Mouse (Mus musculus) embryo, embryonic 9.5 days (tissue): Measurements from ENCODE around the gene Gm9507.
"Not testable (repeated sequence)": the region's sequence is repeated elsewhere in the genome, so short reads cannot be mapped to it uniquely, and the experiment has no call there.

Source experiments
- DNase-seq: peaks from one replicate; pipeline ENCODE4 v3.0.0-alpha.2; 2017; ENCODE audit errors: extremely low spot score

Gm9507 gene

GRCm38 (mm10) chr10:77772142-77772541, 39.5 kb downstream of the Gm9507 start:
- not testable (repeated sequence) for DNase-seq

DNA sequence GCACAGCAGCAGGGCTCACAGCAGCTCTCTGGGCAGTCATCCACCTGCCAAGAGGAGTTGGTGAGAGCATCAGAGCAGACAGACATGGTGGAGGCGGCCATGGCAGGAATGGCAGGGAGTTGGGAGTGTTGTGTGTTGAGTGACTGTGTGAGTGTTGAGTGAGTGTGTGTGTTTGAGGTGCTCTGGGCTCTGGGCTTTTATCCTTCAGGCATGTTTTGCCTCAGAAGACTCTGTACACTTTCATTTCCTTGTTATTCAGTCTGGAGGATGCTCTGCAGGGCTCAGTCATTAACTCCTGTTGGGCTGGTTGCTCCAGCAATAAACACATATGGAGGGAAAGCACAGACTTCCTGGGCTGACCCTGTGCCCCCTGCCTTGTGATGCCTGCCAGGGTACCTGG, 40.4 kb downstream of the Gm9507 start, which contains the start of gene Gm3238:
Gene Gm3238, minus strand, starts transcription at position 101 of the 400 bp plus-strand sequence.
- not testable (repeated sequence) for DNase-seq

DNA sequence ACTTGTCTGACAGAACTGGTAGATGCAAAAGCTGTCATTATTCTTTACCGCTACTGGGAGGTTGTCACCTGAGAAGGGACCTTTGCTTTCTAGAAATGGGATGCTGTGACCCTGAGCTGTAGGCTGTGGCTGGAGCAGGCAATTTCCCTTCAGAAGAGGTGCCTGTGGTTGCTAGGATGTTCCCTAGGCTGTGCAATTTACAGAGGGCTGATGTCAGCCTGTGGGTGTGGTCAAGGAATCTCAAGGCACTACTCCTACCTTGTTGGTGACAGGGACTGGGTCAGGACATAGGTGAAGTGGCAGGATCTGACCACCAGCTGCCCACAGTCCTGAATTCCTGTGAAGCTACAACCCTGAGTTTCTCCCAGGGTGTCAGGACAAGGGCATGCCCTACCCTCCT, 41.9 kb downstream of the Gm9507 start:
- DNase-seq = no peak
